ENCODE assay signal across 8 mouse cellular contexts in genomic region chr7:127991643-127992487, GRCm38 (mm10). TPM values are rescaled to one million over a fixed set of nuclear protein-coding genes. Genes with fewer than 3 reads are reported as not detected.
DNase-seq lines count a peak whose midpoint lies in the region; ATAC-seq lines count a peak whose summit lies in the region.

No protein-coding gene starts in this region.

- peaks cover 39% of the 10 kb centered on the region for H3K36me3 ChIP-seq in embryonic facial prominence, embryonic 14.5 days (ENCODE audit: control insufficient read depth, insufficient read depth, low read length)
- peaks cover 23% of the 10 kb centered on the region for H3K36me3 ChIP-seq in heart, embryonic 15.5 days
- H3K36me3 ChIP-seq in liver, embryonic 15.5 days (replicated peaks), result peaks cover 44% of the 10 kb centered on the region
- H3K36me3 ChIP-seq in neural tube, embryonic 15.5 days, result peaks cover 27% of the 10 kb centered on the region

- H3K4me2 ChIP-seq in embryonic facial prominence, embryonic 14.5 days (ENCODE audit: low read depth, low read length), result no peak overlapping the region
- 0 out of 2 replicates have a peak overlapping the region, but pooled peaks have one; percentile 69 for H3K4me2 ChIP-seq in heart, embryonic 15.5 days
- peak overlapping the region; percentile 74 for H3K4me2 ChIP-seq in liver, embryonic 15.5 days
- H3K4me2 ChIP-seq in neural tube, embryonic 15.5 days, result no peak overlapping the region

- 0 out of 2 replicates have a peak, but pooled peaks cover 5% of the 10 kb centered on the region for H3K4me1 ChIP-seq in embryonic facial prominence, embryonic 14.5 days (ENCODE audit: control insufficient read depth, insufficient read depth, low read length)
- H3K4me1 ChIP-seq in heart, embryonic 15.5 days (replicated peaks), result peaks cover 21% of the 10 kb centered on the region
- peaks cover 39% of the 10 kb centered on the region for H3K4me1 ChIP-seq in liver, embryonic 15.5 days (replicated peaks)
- peaks cover 4% of the 10 kb centered on the region for H3K4me1 ChIP-seq in neural tube, embryonic 15.5 days

- H3K27me3 ChIP-seq in embryonic facial prominence, embryonic 14.5 days (replicated peaks; ENCODE audit: control insufficient read depth, insufficient read depth, low read length), result no peaks in the 10 kb centered on the region
- H3K27me3 ChIP-seq in heart, embryonic 15.5 days, result no peaks in the 10 kb centered on the region
- H3K27me3 ChIP-seq in liver, embryonic 15.5 days, result no peaks in the 10 kb centered on the region
- H3K27me3 ChIP-seq in neural tube, embryonic 15.5 days (replicated peaks), result no peaks in the 10 kb centered on the region

- peak; percentile 22 for ATAC-seq in CD4-positive, CD25-positive, alpha-beta regulatory T cell, adult 4 months
- peak; percentile 35; the same call in 1 of the 2 replicates for ATAC-seq in embryonic facial prominence, embryonic 14.5 days (ENCODE audit: low read depth)
- ATAC-seq in heart, embryonic 15.5 days (replicated peaks; ENCODE audit: insufficient number of reproducible peaks, insufficient read depth, low FRiP score, low read depth), result no peak; the same call in 1 of the 2 replicates
- ATAC-seq in liver, embryonic 15.5 days (ENCODE audit: insufficient read depth), result peak; percentile 51; the same call in 1 of the 2 replicates
- ATAC-seq in neural tube, embryonic 15.5 days (ENCODE audit: low FRiP score), result peak; percentile 39; the same call in 1 of the 2 replicates

- no peak overlapping the region for H3K9ac ChIP-seq in embryonic facial prominence, embryonic 14.5 days (ENCODE audit: low read depth, low read length)
- H3K9ac ChIP-seq in heart, embryonic 15.5 days, result no peak overlapping the region
- H3K9ac ChIP-seq in liver, embryonic 15.5 days, result no peak overlapping the region
- H3K9ac ChIP-seq in neural tube, embryonic 15.5 days (replicated peaks), result no peak overlapping the region

- H3K27ac ChIP-seq in embryonic facial prominence, embryonic 14.5 days (replicated peaks; ENCODE audit: low read depth, low read length), result no peak overlapping the region
- no peak overlapping the region for H3K27ac ChIP-seq in heart, embryonic 15.5 days
- peak overlapping the region; percentile 14; the same call in 1 of the 2 replicates for H3K27ac ChIP-seq in liver, embryonic 15.5 days (replicated peaks)
- H3K27ac ChIP-seq in neural tube, embryonic 15.5 days (replicated peaks), result no peak overlapping the region; the same call in 1 of the 2 replicates

- peak; percentile 83 for DNase-seq in adrenal gland, postnatal 14 days
- DNase-seq in embryonic facial prominence, embryonic 14.5 days (ENCODE audit: low spot score), result peak; percentile 76
- peak; percentile 73 to 87 for DNase-seq in kidney, postnatal 36 days
- DNase-seq in thymus, postnatal 25 days, result peak; percentile 87

- H3K9me3 ChIP-seq in embryonic facial prominence, embryonic 14.5 days (ENCODE audit: control insufficient read depth, low read length), result no peaks in the 10 kb centered on the region
- no peaks in the 10 kb centered on the region for H3K9me3 ChIP-seq in heart, embryonic 15.5 days (replicated peaks)
- no peaks in the 10 kb centered on the region for H3K9me3 ChIP-seq in liver, embryonic 15.5 days (replicated peaks)
- no peaks in the 10 kb centered on the region for H3K9me3 ChIP-seq in neural tube, embryonic 15.5 days (replicated peaks)

- H3K4me3 ChIP-seq in embryonic facial prominence, embryonic 14.5 days (ENCODE audit: low read depth, low read length), result no peak overlapping the region
- 0 out of 2 replicates have a peak overlapping the region, but pooled peaks have one; percentile 53 for H3K4me3 ChIP-seq in heart, embryonic 15.5 days
- no peak overlapping the region for H3K4me3 ChIP-seq in liver, embryonic 15.5 days (replicated peaks)
- H3K4me3 ChIP-seq in neural tube, embryonic 15.5 days (replicated peaks), result no peak overlapping the region

- WGBS in embryonic facial prominence, embryonic 14.5 days, result 48% methylated on average over 6 of the region's 6 CpGs
- 49% methylated on average over 6 of the region's 6 CpGs for WGBS in heart, embryonic 15.5 days
- WGBS in liver, embryonic 15.5 days (ENCODE audit: insufficient replicate concordance), result 43% methylated on average over 6 of the region's 6 CpGs
- WGBS in neural tube, embryonic 15.5 days, result 46% methylated on average over 6 of the region's 6 CpGs

RNA-seq across cellular contexts. Expression of gene Pycard, which starts 1.8 kb away (rescaled TPM):
- 100 to 1,000 TPM; 247 to 260 TPM for polyA plus RNA-seq in CD4-positive, CD25-positive, alpha-beta regulatory T cell, adult 4 months (2017; shearing (Covaris generic))
- total RNA-seq in adrenal gland, postnatal 14 days (2021), result 3.4 and 10.1 TPM in 2 replicates
- 78.6 and 81.1 TPM in 2 replicates for polyA plus RNA-seq in embryonic facial prominence, embryonic 14.5 days (2014; fragmentation: Nextera tagmentation; extraction: Ambion mirVana)
- 42.8 and 56.1 TPM in 2 replicates for polyA plus RNA-seq in heart, embryonic 15.5 days (2015; fragmentation: Nextera tagmentation; extraction: Ambion mirVana)
- 24.9 and 29.1 TPM in 2 replicates for polyA plus RNA-seq in liver, embryonic 15.5 days (2015; fragmentation: Nextera tagmentation; extraction: Ambion mirVana)
- 8.0 and 46.9 TPM in 2 replicates for polyA plus RNA-seq in neural tube, embryonic 15.5 days (2015; fragmentation: Nextera tagmentation; extraction: Ambion mirVana)

RNA-seq across cellular contexts. Expression of gene Trim72, which starts 11.9 kb away (rescaled TPM):
- not detected for polyA plus RNA-seq in CD4-positive, CD25-positive, alpha-beta regulatory T cell, adult 4 months (2017; shearing (Covaris generic))
- total RNA-seq in adrenal gland, postnatal 14 days (2021), result not detected in 2 replicates
- 4.2 and 5.3 TPM in 2 replicates for polyA plus RNA-seq in embryonic facial prominence, embryonic 14.5 days (2014; fragmentation: Nextera tagmentation; extraction: Ambion mirVana)
- 0.77 and 1.1 TPM in 2 replicates for polyA plus RNA-seq in heart, embryonic 15.5 days (2015; fragmentation: Nextera tagmentation; extraction: Ambion mirVana)
- 0.25 and 0.38 TPM in 2 replicates for polyA plus RNA-seq in liver, embryonic 15.5 days (2015; fragmentation: Nextera tagmentation; extraction: Ambion mirVana)
- polyA plus RNA-seq in neural tube, embryonic 15.5 days (2015; fragmentation: Nextera tagmentation; extraction: Ambion mirVana), result 0.31 and 0.40 TPM in 2 replicates

RNA-seq across cellular contexts. Expression of gene Fus, which starts 24.6 kb away (rescaled TPM):
- 10 to 100 TPM; 59.4 to 88.7 TPM for polyA plus RNA-seq in CD4-positive, CD25-positive, alpha-beta regulatory T cell, adult 4 months (2017; shearing (Covaris generic))
- 275 and 322 TPM in 2 replicates for total RNA-seq in adrenal gland, postnatal 14 days (2021)
- 46.3 and 58.2 TPM in 2 replicates for polyA plus RNA-seq in embryonic facial prominence, embryonic 14.5 days (2014; fragmentation: Nextera tagmentation; extraction: Ambion mirVana)
- 254 and 307 TPM in 2 replicates for polyA plus RNA-seq in heart, embryonic 15.5 days (2015; fragmentation: Nextera tagmentation; extraction: Ambion mirVana)
- polyA plus RNA-seq in liver, embryonic 15.5 days (2015; fragmentation: Nextera tagmentation; extraction: Ambion mirVana), result 120 and 123 TPM in 2 replicates
- 357 and 362 TPM in 2 replicates for polyA plus RNA-seq in neural tube, embryonic 15.5 days (2015; fragmentation: Nextera tagmentation; extraction: Ambion mirVana)

RNA-seq across cellular contexts. Expression of gene Prss36, which starts 45.3 kb away (rescaled TPM):
- polyA plus RNA-seq in CD4-positive, CD25-positive, alpha-beta regulatory T cell, adult 4 months (2017; shearing (Covaris generic)), result 1 to 10 TPM; 2.5 to 4.3 TPM
- total RNA-seq in adrenal gland, postnatal 14 days (2021), result 12.5 and 13.1 TPM in 2 replicates
- polyA plus RNA-seq in embryonic facial prominence, embryonic 14.5 days (2014; fragmentation: Nextera tagmentation; extraction: Ambion mirVana), result 10.6 and 11.1 TPM in 2 replicates
- 7.9 and 10.0 TPM in 2 replicates for polyA plus RNA-seq in heart, embryonic 15.5 days (2015; fragmentation: Nextera tagmentation; extraction: Ambion mirVana)
- polyA plus RNA-seq in liver, embryonic 15.5 days (2015; fragmentation: Nextera tagmentation; extraction: Ambion mirVana), result 2.7 and 3.3 TPM in 2 replicates
- 13.9 and 16.2 TPM in 2 replicates for polyA plus RNA-seq in neural tube, embryonic 15.5 days (2015; fragmentation: Nextera tagmentation; extraction: Ambion mirVana)

Comparison
In these comparisons a context has a peak if more than half of its experiments do, and no peak if none do; other contexts are left out.
1. H3K4me2 ChIP-seq: peak in heart, embryonic 15.5 days (single experiment) and liver, embryonic 15.5 days (single experiment); none in embryonic facial prominence, embryonic 14.5 days (single experiment) and neural tube, embryonic 15.5 days (single experiment).
2. Peak in every context shown above with its lines, with median percentiles within 50 percentile points of each other: DNase-seq.